Mouse (Mus musculus) myocyte (in vitro differentiated cells): ENCODE measurements around the gene E130114P18Rik. TPM values are rescaled to one million over a fixed set of nuclear protein-coding genes. Genes with fewer than 3 reads are reported as not detected.

Experiments
- H3K27me3 ChIP-seq: one replicate; pipeline ENCODE4 v1.6.1; 2011; ENCODE audit not compliant: control insufficient read depth, insufficient read depth, insufficient read length
- H3K36me3 ChIP-seq: one replicate; pipeline ENCODE4 v1.6.1; 2011; ENCODE audit not compliant: control insufficient read depth, insufficient read depth
- H3K4me2 ChIP-seq: one replicate; pipeline ENCODE4 v1.6.1; 2011; ENCODE audit warnings: low read depth, control low read depth
- H3K4me3 ChIP-seq: one replicate; pipeline ENCODE4 v1.5.1; 2011; ENCODE audit warnings: mild to moderate bottlenecking, control low read depth, moderate library complexity
- H3K79me2 ChIP-seq: one replicate; pipeline ENCODE4 v1.6.1; 2011; ENCODE audit not compliant: control insufficient read depth, insufficient read depth
- H3ac ChIP-seq: one replicate; pipeline ENCODE4 v1.6.1; 2011; ENCODE audit not compliant: control insufficient read depth, insufficient read length
- CEBPB ChIP-seq: IDR thresholded peaks from 2 replicates; pipeline ENCODE4 v1.6.1; 2011; ENCODE audit warnings: mild to moderate bottlenecking, moderate library complexity; ENCODE audit not compliant: poor library complexity, insufficient read depth, severe bottlenecking
- E2F4 ChIP-seq: IDR thresholded peaks from one replicate; pipeline ENCODE4 v1.6.1; 2011; ENCODE audit warnings: mild to moderate bottlenecking, control low read depth, moderate library complexity; ENCODE audit not compliant: insufficient read depth
- MAX ChIP-seq: IDR thresholded peaks from one replicate; pipeline ENCODE4 v1.6.1; 2011; ENCODE audit warnings: low read depth, mild to moderate bottlenecking, control low read depth
- MYOD1 ChIP-seq, 3 experiments: IDR thresholded peaks; one replicate each; pipeline ENCODE4 v1.6.1; 2011; ENCODE audit warnings: control low read depth in 2 of 3, low read depth in 2 of 3, mild to moderate bottlenecking in 2 of 3, moderate library complexity in 1 of 3; ENCODE audit not compliant: insufficient read length in 2 of 3, control insufficient read depth in 1 of 3
- MYOG ChIP-seq, 3 experiments: IDR thresholded peaks; one replicate each; pipeline ENCODE4 v1.6.1; 2011; ENCODE audit warnings: control low read depth in 2 of 3, low read depth in 2 of 3, mild to moderate bottlenecking in 2 of 3; ENCODE audit not compliant: insufficient read length in 2 of 3, control insufficient read depth in 1 of 3, insufficient read depth in 1 of 3
- POLR2A ChIP-seq: IDR thresholded peaks from one replicate; pipeline ENCODE4 v1.6.1; 2011; ENCODE audit warnings: low read depth, mild to moderate bottlenecking, control low read depth, moderate library complexity; ENCODE audit not compliant: insufficient read length
- POLR2AphosphoS2 ChIP-seq: IDR thresholded peaks from one replicate; pipeline ENCODE4 v1.6.1; 2011; ENCODE audit warnings: low read depth, control low read depth; ENCODE audit not compliant: insufficient read length
- REST ChIP-seq: IDR thresholded peaks from one replicate; pipeline ENCODE4 v1.6.1; 2011; ENCODE audit warnings: mild to moderate bottlenecking, control low read depth, moderate library complexity; ENCODE audit not compliant: insufficient read depth, insufficient read length
- SRF ChIP-seq: IDR thresholded peaks from one replicate; pipeline ENCODE4 v1.6.1; 2011; ENCODE audit warnings: low read depth; ENCODE audit not compliant: control insufficient read depth, insufficient read length
- TCF12 ChIP-seq: IDR thresholded peaks from one replicate; pipeline ENCODE4 v1.6.1; 2011; ENCODE audit warnings: mild to moderate bottlenecking, control low read depth; ENCODE audit not compliant: poor library complexity, insufficient read depth, severe bottlenecking
- TCF3 ChIP-seq: IDR thresholded peaks from one replicate; pipeline ENCODE4 v1.6.1; 2011; ENCODE audit warnings: low read depth, control low read depth; ENCODE audit not compliant: insufficient read length
- USF1 ChIP-seq: IDR thresholded peaks from one replicate; pipeline ENCODE4 v1.6.1; 2011; ENCODE audit warnings: low read depth, mild to moderate bottlenecking, control low read depth, moderate library complexity
- polyA plus RNA-seq: library from polyadenylated mRNA; unstranded; fragments of >200 nt; fragmentation: generic; extraction: Trizol; gene quantifications from one replicate; pipeline ENCODE4 v1.2.1, GENCODE M21; 2012; ENCODE audit warnings: missing spikeins

The E130114P18Rik gene
- polyA plus RNA-seq, 1 experiment: not detected

DNA sequence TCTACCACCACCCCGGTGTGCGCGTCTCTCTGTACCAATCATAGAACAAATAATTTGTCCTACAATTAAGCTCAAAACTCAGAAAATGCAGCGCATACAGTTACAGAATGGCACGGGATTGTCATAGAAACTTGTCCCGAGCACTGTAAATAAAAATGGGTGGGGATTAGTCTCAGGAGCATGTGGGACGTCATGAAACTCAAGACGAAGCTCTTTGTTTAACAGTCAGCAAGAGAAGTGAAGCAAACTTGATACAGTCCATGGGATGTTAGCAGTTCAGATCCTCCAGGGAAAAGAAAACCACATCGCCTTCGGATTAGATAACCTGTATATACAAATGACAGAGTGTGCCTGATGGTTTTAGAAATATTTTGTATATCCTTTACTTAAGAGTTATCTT lies 18.6 kb upstream of the E130114P18Rik start:
- Histone ChIP-seq H3K27me3 (peaks cover 4% of the 10 kb centered on the region), H3ac (no peak overlapping the region), H3K79me2 (no peaks in the 10 kb centered on the region), H3K4me3 (no peak overlapping the region), H3K36me3 (no peaks in the 10 kb centered on the region), H3K4me2 (no peak overlapping the region)
- TF ChIP-seq MYOG (IDR thresholded peaks at IDR 0.05; ENCODE audit: control insufficient read depth in 1 of 3, insufficient read depth in 1 of 3, insufficient read length in 2 of 3, low read depth in 2 of 3): no peak
- TF ChIP-seq SRF: no peak
- no peak for TF ChIP-seq MYOD1 (IDR thresholded peaks at IDR 0.05; ENCODE audit: control insufficient read depth in 1 of 3, insufficient read length in 2 of 3, low read depth in 2 of 3)
- TF ChIP-seq USF1: no peak
- no peak for TF ChIP-seq TCF12
- no peak for TF ChIP-seq POLR2AphosphoS2
- TF ChIP-seq TCF3: no peak
- no peak for TF ChIP-seq CEBPB
- no peak for TF ChIP-seq POLR2A
- no peak for TF ChIP-seq REST
- TF ChIP-seq E2F4: no peak
- no peak for TF ChIP-seq MAX

DNA sequence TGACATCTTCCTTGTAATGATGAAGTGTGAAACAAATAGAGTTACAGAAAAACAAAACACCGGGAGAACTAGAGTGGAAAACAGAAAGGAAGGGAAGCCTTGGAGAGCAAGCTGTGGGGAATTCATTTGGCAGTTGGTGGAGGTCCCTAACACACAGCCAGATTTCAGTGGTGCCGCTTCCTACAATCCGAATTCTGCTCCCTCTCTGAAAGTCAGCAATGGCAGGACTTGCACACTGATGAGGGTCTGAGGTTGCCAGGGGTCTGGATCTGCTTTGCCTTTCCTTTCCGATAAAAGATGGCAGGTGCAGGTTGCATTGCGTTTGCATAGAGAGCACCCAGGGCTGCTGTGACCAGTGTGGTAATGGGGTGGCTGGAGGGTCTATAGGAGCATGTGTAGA lies 18.1 kb upstream of the E130114P18Rik start:
- TF ChIP-seq REST: no peak
- no peak for TF ChIP-seq POLR2AphosphoS2
- TF ChIP-seq SRF: no peak
- no peak for TF ChIP-seq E2F4
- no peak for TF ChIP-seq MAX
- TF ChIP-seq CEBPB: no peak
- no peak for TF ChIP-seq TCF12
- TF ChIP-seq MYOD1 (IDR thresholded peaks at IDR 0.05; ENCODE audit: control insufficient read depth in 1 of 3, insufficient read length in 2 of 3, low read depth in 2 of 3): no peak
- no peak for TF ChIP-seq MYOG (IDR thresholded peaks at IDR 0.05; ENCODE audit: control insufficient read depth in 1 of 3, insufficient read depth in 1 of 3, insufficient read length in 2 of 3, low read depth in 2 of 3)
- TF ChIP-seq TCF3: no peak
- no peak for TF ChIP-seq POLR2A
- TF ChIP-seq USF1: no peak
- Histone ChIP-seq H3K4me3 (no peak overlapping the region), H3K27me3 (peaks cover 4% of the 10 kb centered on the region), H3ac (no peak overlapping the region), H3K36me3 (no peaks in the 10 kb centered on the region), H3K79me2 (no peaks in the 10 kb centered on the region), H3K4me2 (no peak overlapping the region)

DNA sequence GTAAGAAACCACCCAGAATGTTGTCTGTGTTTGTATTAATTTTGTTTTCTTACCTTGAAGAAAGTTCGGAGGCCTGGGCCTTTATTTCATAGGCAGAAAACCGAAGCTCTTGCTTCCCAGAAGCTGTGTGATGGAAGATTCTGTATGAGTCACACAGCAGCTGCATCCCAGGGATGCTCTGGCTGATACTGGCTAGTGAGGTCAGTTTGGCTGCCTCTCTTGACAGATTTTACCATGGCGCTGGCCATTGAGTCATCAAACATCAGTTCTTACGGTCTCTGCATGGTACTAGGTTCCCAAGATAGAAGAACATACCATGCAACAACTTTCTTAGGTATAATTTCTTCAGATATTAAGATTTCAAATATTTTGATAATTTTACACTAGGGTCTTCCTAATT lies 17.0 kb upstream of the E130114P18Rik start:
- Histone ChIP-seq H3K4me3 (no peak overlapping the region), H3K79me2 (no peaks in the 10 kb centered on the region), H3K36me3 (no peaks in the 10 kb centered on the region), H3ac (no peak overlapping the region), H3K27me3 (peaks cover 3% of the 10 kb centered on the region), H3K4me2 (no peak overlapping the region)
- no peak for TF ChIP-seq POLR2A
- TF ChIP-seq E2F4: no peak
- TF ChIP-seq MYOG (IDR thresholded peaks at IDR 0.05; ENCODE audit: control insufficient read depth in 1 of 3, insufficient read depth in 1 of 3, insufficient read length in 2 of 3, low read depth in 2 of 3): no peak
- no peak for TF ChIP-seq SRF
- no peak for TF ChIP-seq USF1
- TF ChIP-seq MAX: no peak
- no peak for TF ChIP-seq TCF12
- TF ChIP-seq TCF3: no peak
- TF ChIP-seq MYOD1 (IDR thresholded peaks at IDR 0.05; ENCODE audit: control insufficient read depth in 1 of 3, insufficient read length in 2 of 3, low read depth in 2 of 3): no peak
- TF ChIP-seq REST: no peak
- TF ChIP-seq POLR2AphosphoS2: no peak
- TF ChIP-seq CEBPB: no peak

DNA sequence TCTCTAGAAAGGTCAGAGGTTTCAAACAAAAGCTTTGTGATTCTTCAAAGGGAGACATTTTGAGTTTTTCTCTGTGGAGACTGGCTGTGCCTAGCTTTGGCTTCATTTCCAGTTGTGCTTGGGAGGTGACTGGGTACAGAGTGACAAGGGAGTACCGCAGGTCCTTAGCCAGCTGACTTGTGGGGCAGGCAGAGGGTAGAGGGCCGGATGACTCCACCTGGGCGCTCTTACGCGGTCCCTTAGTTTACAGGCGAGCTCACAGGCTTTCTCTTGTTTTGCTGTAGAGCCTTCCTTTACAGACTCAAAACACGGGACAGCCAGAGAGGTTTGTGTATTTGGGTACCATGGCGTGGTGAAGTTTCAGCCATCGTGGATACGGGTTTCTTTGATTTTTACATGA lies 16.1 kb upstream of the E130114P18Rik start:
- H3K79me2 ChIP-seq: no peaks in the 10 kb centered on the region
- H3K36me3 ChIP-seq: no peaks in the 10 kb centered on the region
- H3K27me3 ChIP-seq: peaks cover 4% of the 10 kb centered on the region
- no peak overlapping the region for H3K4me3 ChIP-seq
- no peak overlapping the region for H3ac ChIP-seq
- TF ChIP-seq CEBPB (no peak), SRF (no peak), TCF3 (no peak)
- no peak overlapping the region for H3K4me2 ChIP-seq

DNA sequence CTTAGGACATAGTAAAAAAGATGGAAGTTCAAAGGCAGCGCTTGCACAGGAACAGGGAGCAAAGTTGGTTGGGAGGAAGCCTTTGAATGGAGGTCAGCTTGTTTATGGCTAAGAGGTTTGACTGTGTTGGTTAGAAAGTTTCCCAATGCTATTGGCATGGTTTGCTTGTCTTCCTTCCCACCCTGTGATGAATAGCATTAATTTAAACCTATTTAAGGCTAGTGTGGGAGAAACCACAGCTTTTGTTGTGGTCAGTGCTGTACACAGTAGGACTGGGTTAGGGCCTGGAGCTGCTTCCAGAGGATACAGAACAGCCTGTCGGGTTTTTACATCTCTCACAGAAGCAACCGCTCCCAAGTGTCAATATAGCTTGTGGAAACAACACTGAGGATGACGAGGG lies 10.7 kb upstream of the E130114P18Rik start:
- Histone ChIP-seq H3ac (no peak overlapping the region), H3K4me2 (no peak overlapping the region), H3K4me3 (no peak overlapping the region), H3K36me3 (no peaks in the 10 kb centered on the region), H3K27me3 (peaks cover 4% of the 10 kb centered on the region), H3K79me2 (no peaks in the 10 kb centered on the region)
- no peak for TF ChIP-seq MYOD1 (IDR thresholded peaks at IDR 0.05; ENCODE audit: control insufficient read depth in 1 of 3, insufficient read length in 2 of 3, low read depth in 2 of 3)
- no peak for TF ChIP-seq MAX
- no peak for TF ChIP-seq REST
- TF ChIP-seq SRF: no peak
- no peak for TF ChIP-seq MYOG (IDR thresholded peaks at IDR 0.05; ENCODE audit: control insufficient read depth in 1 of 3, insufficient read depth in 1 of 3, insufficient read length in 2 of 3, low read depth in 2 of 3)
- TF ChIP-seq TCF12: no peak
